Mouse (Mus musculus): Measurements from ENCODE around the gene Nap1l1.

- TF ChIP-seq CTCF (IDR thresholded peaks at IDR 0.05; ENCODE audit: control insufficient read depth, insufficient read depth, insufficient read length): no peak
- TF ChIP-seq MAX (IDR thresholded peaks at IDR 0.05): no peak
- no peak for TF ChIP-seq MYOG (IDR thresholded peaks at IDR 0.05; ENCODE audit: control insufficient read depth, extremely low read depth, insufficient read length)
- TF ChIP-seq USF1 (IDR thresholded peaks at IDR 0.05; ENCODE audit: low read depth): no peak
- no peak for TF ChIP-seq MYOD1 (IDR thresholded peaks at IDR 0.05; ENCODE audit: control insufficient read depth, insufficient read length, low read depth)
Observed at GRCm38 (mm10) chr10:111509981-111510380, 37.0 kb downstream of the Nap1l1 start.
